Mouse (Mus musculus) E14TG2a.4 (cell line): ENCODE measurements around the gene Sp3.

ENCODE experiments used
- CTCF ChIP-seq: conservative IDR thresholded peaks from 2 replicates; pipeline ENCODE4 v1.5.1; 2014; ENCODE audit warnings: low read length
- NANOG ChIP-seq: IDR thresholded peaks from 2 replicates; pipeline ENCODE4 v1.6.1; 2014; ENCODE audit warnings: borderline replicate concordance, low read length, mixed read lengths
- POU5F1 ChIP-seq: IDR thresholded peaks from 2 replicates; pipeline ENCODE4 v1.6.1; 2014; ENCODE audit warnings: low read length, borderline replicate concordance

DNA sequence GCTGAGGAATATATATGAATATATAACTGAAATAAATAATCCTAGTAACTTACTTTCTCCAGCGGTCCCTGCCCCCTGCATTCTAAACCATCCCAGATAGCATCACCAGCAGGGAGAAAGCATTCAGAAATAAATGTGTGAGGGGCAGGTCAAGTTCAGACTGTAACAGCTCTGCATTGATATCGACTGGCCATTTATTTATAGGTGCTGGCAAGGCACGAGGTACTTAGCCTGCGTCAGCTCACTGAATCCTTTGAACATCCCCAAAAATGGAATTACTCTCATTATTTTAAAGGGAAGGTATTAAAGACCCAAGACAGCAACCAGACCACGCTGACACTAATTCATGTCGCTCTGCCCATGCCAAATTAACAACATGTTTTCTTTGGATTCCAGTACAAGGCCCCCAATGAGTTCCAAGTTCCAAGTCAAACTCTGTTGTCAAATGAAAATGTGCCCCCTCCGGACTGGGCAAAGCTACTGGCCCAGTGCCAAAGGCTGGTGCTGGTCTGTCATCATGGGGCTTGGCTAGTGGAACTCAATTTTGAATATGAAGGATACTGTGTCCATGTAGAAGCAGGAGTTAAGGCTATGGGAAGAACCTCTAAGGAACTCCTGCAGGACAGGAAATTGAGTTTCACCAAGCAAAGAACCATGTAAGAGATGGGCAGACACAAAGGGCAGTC, 64.9 kb downstream of the Sp3 start:
- TF ChIP-seq CTCF: no peak
- no peak for TF ChIP-seq POU5F1
- TF ChIP-seq NANOG: no peak
